Mouse (Mus musculus): ENCODE measurements around the gene Lef1. TPM values are rescaled to one million over a fixed set of nuclear protein-coding genes. Genes with fewer than 3 reads are reported as not detected.

Lef1 gene
- polyA plus RNA-seq (2016; fragmentation: Nextera tagmentation; extraction: Ambion mirVana), result 51.2 and 61.3 TPM in 2 replicates

DNA sequence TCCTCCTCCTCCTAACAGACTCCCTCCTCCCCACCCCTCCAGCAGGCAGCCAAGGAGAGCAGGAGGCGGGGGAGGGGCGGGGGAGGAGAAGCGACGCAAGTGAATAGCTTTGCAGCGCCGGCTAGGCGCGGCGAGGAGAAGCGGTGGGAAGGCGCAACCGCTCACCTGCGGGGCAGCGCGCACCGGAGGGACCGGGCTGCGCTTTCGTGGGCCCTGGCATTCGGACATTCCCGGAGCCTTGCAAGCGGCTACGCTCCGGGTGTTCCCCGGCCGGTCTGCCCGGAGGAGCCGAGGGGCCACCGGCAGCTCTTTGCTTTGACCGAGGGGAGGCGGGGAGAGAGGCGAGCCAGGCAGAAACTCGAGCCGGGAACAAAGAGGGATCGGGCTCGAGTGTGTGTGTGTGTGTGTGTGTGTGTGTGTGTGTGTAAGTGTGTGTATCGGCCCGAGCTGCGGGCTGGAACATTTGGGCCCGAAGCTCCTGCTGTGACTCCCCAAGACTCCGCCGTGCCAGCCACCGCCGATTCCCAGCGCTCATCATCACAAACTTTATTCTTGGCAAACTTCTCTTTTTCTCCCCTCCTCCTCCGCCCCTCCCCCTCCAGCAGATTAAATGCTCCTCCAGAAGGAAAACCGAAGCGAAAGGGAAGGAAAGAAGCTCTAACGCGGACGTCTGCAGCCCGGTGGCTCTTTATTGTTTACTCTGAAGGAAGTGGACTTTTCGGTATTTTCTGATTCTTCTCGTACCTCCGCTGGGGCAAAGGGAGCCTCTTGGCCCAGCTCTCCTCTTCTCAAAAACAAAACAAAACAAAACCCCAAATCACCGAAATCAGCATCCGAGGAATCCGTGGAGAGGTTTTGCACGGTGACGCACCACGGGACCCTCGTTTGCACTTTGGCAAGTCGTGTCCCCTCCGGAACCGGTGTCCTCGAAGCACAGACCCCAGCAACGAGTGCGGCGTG, at the start of gene Lef1:
Lef1 (plus strand) TSS at position 281 of the 960 bp plus-strand sequence.
- peak within 1 kb of the TSS; percentile 85 for H3K4me3 ChIP-seq
- peaks cover 18% of the 10 kb centered on the region for H3K36me3 ChIP-seq (replicated peaks)
- H3K9me3 ChIP-seq, result no peaks in the 10 kb centered on the region
- peak within 1 kb of the TSS; percentile 96 for H3K27ac ChIP-seq (replicated peaks)
- peaks cover 49% of the 10 kb centered on the region for H3K27me3 ChIP-seq (replicated peaks; ENCODE audit: low read depth, poor library complexity, severe bottlenecking)
- WGBS, result under 1% methylated on average over 68 of the region's 69 CpGs
- DNase-seq (ENCODE audit: low spot score), result peak; percentile 91
- peaks cover 82% of the 10 kb centered on the region for H3K4me1 ChIP-seq

DNA sequence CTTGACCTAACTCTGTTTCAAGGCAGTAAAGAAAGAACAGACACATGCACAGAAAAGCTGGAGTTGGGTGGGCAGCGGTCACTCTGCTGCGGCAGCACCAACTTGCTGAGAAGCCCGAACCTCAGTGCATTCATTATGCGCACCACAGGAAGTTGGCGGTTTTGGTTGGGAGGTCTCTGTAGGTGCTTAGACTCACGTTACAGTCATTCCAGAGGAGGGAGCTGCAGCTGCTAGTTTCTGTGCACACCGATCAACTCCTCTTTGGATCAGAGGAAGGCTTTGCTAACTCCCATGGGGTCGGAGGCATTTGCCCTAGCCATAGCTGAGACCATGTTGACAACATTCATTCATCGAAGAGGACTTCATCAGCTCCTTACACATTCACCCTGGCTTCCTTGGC, 45.3 kb upstream of the Lef1 start:
- H3K27ac ChIP-seq (replicated peaks), result no peak overlapping the region
- peaks cover 2% of the 10 kb centered on the region; the same call in 1 of the 2 replicates for H3K27me3 ChIP-seq (replicated peaks; ENCODE audit: low read depth, poor library complexity, severe bottlenecking)
- DNase-seq (ENCODE audit: low spot score), result no peak
- no peaks in the 10 kb centered on the region for H3K9me3 ChIP-seq
- 79% methylated on average over 9 of the region's 9 CpGs for WGBS
- H3K4me1 ChIP-seq, result peaks cover 20% of the 10 kb centered on the region
- no peak overlapping the region for H3K4me3 ChIP-seq
- no peaks in the 10 kb centered on the region for H3K36me3 ChIP-seq (replicated peaks)

DNA sequence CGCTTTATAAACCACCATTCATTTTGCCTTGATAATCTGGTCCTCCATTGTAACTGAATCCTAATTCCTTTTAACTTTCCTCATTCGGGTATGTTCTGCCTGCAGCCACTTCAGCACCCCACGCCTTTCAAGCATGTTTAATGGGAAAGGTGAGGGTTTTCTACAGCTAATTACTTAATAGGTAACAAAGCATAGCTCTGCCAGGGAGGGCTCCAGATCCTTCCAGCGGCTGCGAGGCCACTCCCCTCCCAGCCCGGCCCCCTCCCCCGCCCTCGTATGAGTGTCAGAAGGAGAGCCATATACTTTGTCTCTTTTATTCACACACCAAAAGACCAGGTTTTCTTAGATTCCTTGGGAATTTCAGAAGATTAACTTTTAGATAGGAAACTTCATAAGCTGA, 44.1 kb upstream of the Lef1 start:
- no peaks in the 10 kb centered on the region for H3K36me3 ChIP-seq (replicated peaks)
- H3K4me1 ChIP-seq, result peaks cover 20% of the 10 kb centered on the region
- H3K27me3 ChIP-seq (replicated peaks; ENCODE audit: low read depth, poor library complexity, severe bottlenecking), result peaks cover 5% of the 10 kb centered on the region; the same call in 1 of the 2 replicates
- DNase-seq (ENCODE audit: low spot score), result peak; percentile 44
- H3K9me3 ChIP-seq, result no peaks in the 10 kb centered on the region
- no peak overlapping the region for H3K27ac ChIP-seq (replicated peaks)
- no peak overlapping the region for H3K4me3 ChIP-seq
- 29% methylated on average over 8 of the region's 8 CpGs for WGBS

GRCm38 (mm10) chr3:131068000-131068399, 42.3 kb upstream of the Lef1 start:
- Histone ChIP-seq H3K4me3 (no peak overlapping the region), H3K4me1 (peaks cover 28% of the 10 kb centered on the region), H3K27me3 (replicated peaks; ENCODE audit: low read depth, poor library complexity, severe bottlenecking) (peaks cover 5% of the 10 kb centered on the region; the same call in 1 of the 2 replicates), H3K36me3 (replicated peaks) (no peaks in the 10 kb centered on the region), H3K9me3 (no peaks in the 10 kb centered on the region), H3K27ac (replicated peaks) (no peak overlapping the region)
- DNase-seq (ENCODE audit: low spot score), result no peak
- 85% methylated on average over 5 of the region's 5 CpGs for WGBS

DNA sequence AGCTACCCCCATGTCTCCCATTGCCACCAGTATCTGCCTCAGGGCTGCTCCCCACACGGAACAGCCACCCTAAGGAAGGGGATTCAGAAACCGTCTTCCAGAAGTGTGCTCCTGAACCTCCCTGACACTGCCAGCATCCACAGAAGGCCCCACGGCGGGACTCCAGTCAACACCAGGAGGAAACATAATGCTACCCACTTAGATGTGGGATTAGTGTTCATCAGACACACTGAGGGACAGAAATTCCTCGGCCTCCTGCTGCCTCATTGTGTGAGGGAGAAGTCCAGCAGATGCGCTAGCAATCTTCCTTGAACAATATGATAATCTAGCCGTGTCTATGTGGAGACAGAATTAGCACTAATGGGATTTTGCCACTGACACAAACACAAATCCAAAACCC, 40.1 kb upstream of the Lef1 start:
- H3K4me3 ChIP-seq, result no peak overlapping the region
- H3K4me1 ChIP-seq, result peaks cover 28% of the 10 kb centered on the region
- H3K27ac ChIP-seq (replicated peaks), result no peak overlapping the region
- peaks cover 5% of the 10 kb centered on the region; the same call in 1 of the 2 replicates for H3K27me3 ChIP-seq (replicated peaks; ENCODE audit: low read depth, poor library complexity, severe bottlenecking)
- WGBS, result 51% methylated on average over 7 of the region's 7 CpGs
- no peaks in the 10 kb centered on the region for H3K9me3 ChIP-seq
- DNase-seq (ENCODE audit: low spot score), result no peak
- H3K36me3 ChIP-seq (replicated peaks), result no peaks in the 10 kb centered on the region

GRCm38 (mm10) chr3:131072661-131073060, 37.6 kb upstream of the Lef1 start:
- DNase-seq (ENCODE audit: low spot score), result no peak
- WGBS, result 47% methylated on average over 4 of the region's 4 CpGs
- no peak overlapping the region for H3K27ac ChIP-seq (replicated peaks)
- H3K4me1 ChIP-seq, result peaks cover 9% of the 10 kb centered on the region
- H3K27me3 ChIP-seq (replicated peaks; ENCODE audit: low read depth, poor library complexity, severe bottlenecking), result peaks cover 8% of the 10 kb centered on the region; the same call in 1 of the 2 replicates
- no peak overlapping the region for H3K4me3 ChIP-seq
- H3K9me3 ChIP-seq, result no peaks in the 10 kb centered on the region
- H3K36me3 ChIP-seq (replicated peaks), result no peaks in the 10 kb centered on the region

DNA sequence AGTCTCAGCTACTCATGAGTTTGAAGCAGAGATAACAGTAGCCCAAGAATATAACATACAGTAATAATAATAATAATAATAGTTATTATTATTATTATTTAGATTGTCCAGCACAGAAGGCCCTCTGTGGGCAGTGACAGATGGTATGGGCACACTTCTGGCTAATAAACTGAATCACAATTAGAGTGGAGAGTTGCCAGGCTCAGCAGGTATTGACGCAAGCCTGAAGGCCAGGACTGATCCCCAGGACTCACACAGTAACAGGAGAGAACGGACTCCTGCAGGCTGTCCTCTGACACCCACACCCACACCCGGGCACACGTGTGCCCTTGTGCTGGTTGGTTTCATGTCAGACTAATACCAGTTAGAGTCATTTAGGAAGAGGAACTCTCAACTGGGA, 36.3 kb upstream of the Lef1 start:
- WGBS, result 90% methylated on average over 4 of the region's 4 CpGs

GRCm38 (mm10) chr3:131078041-131078621, 32.1 kb upstream of the Lef1 start:
- no peak for DNase-seq (ENCODE audit: low spot score)
- 83% methylated on average over 6 of the region's 6 CpGs for WGBS

More for the DNA sequence above, 36.3 kb upstream of the Lef1 start:
- Histone ChIP-seq H3K9me3 (no peaks in the 10 kb centered on the region), H3K36me3 (replicated peaks) (no peaks in the 10 kb centered on the region), H3K4me3 (no peak overlapping the region), H3K4me1 (peaks cover 8% of the 10 kb centered on the region), H3K27ac (replicated peaks) (no peak overlapping the region), H3K27me3 (replicated peaks; ENCODE audit: low read depth, poor library complexity, severe bottlenecking) (0 out of 2 replicates have a peak, but pooled peaks cover 8% of the 10 kb centered on the region)
- no peak for DNase-seq (ENCODE audit: low spot score)

GRCm38 (mm10) chr3:131078719-131079118, 31.6 kb upstream of the Lef1 start:
- 82% methylated on average over 5 of the region's 5 CpGs for WGBS
- Histone ChIP-seq H3K27ac (replicated peaks) (no peak overlapping the region), H3K4me3 (no peak overlapping the region), H3K4me1 (0 out of 2 replicates have a peak, but pooled peaks cover 2% of the 10 kb centered on the region), H3K27me3 (replicated peaks; ENCODE audit: low read depth, poor library complexity, severe bottlenecking) (peaks cover 6% of the 10 kb centered on the region), H3K9me3 (no peaks in the 10 kb centered on the region), H3K36me3 (replicated peaks) (no peaks in the 10 kb centered on the region)
- no peak for DNase-seq (ENCODE audit: low spot score)

More at GRCm38 (mm10) chr3:131078041-131078621, 32.1 kb upstream of the Lef1 start:
- Histone ChIP-seq H3K27me3 (replicated peaks; ENCODE audit: low read depth, poor library complexity, severe bottlenecking) (0 out of 2 replicates have a peak, but pooled peaks cover 3% of the 10 kb centered on the region), H3K4me1 (0 out of 2 replicates have a peak, but pooled peaks cover 2% of the 10 kb centered on the region), H3K27ac (replicated peaks) (no peak overlapping the region), H3K4me3 (no peak overlapping the region), H3K36me3 (replicated peaks) (no peaks in the 10 kb centered on the region), H3K9me3 (no peaks in the 10 kb centered on the region)

DNA sequence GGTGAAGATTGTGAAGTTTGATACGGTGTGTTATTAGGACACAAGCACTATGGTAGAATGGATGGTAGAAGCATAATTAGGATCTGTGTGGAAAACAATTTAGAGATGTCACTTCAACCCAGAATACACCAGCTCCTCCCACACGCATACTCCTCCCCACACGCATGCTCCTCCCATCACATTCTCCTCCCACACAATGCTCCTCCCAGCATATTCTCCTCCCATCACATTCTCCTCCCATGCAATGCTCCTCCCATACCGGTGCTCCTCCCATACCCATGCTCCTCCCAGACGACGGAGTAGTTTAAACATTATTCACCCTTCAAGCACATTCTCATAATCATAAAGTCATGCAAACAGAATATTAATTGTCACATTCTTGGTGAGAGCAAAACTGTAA, 26.5 kb upstream of the Lef1 start:
- Histone ChIP-seq H3K4me1 (peaks cover 15% of the 10 kb centered on the region), H3K27me3 (replicated peaks; ENCODE audit: low read depth, poor library complexity, severe bottlenecking) (peaks cover 40% of the 10 kb centered on the region), H3K9me3 (no peaks in the 10 kb centered on the region), H3K36me3 (replicated peaks) (no peaks in the 10 kb centered on the region), H3K4me3 (no peak overlapping the region), H3K27ac (replicated peaks) (no peak overlapping the region)
- no peak for DNase-seq (ENCODE audit: low spot score)
- WGBS, result 57% methylated on average over 6 of the region's 6 CpGs

- Histone ChIP-seq H3K27ac (replicated peaks) (no peak overlapping the region; the same call in 1 of the 2 replicates), H3K9me3 (no peaks in the 10 kb centered on the region), H3K4me3 (peak overlapping the region; percentile 53), H3K36me3 (replicated peaks) (no peaks in the 10 kb centered on the region), H3K27me3 (replicated peaks; ENCODE audit: low read depth, poor library complexity, severe bottlenecking) (peaks cover 40% of the 10 kb centered on the region), H3K4me1 (peaks cover 13% of the 10 kb centered on the region)
- WGBS, result 3% methylated on average over 30 of the region's 30 CpGs
- peak; percentile 63 for DNase-seq (ENCODE audit: low spot score)
Measured at GRCm38 (mm10) chr3:131084718-131085561, 25.3 kb upstream of the Lef1 start.

GRCm38 (mm10) chr3:131085978-131086377, 24.3 kb upstream of the Lef1 start:
- H3K4me1 ChIP-seq, result peaks cover 13% of the 10 kb centered on the region
- 68% methylated on average over 9 of the region's 9 CpGs for WGBS
- DNase-seq (ENCODE audit: low spot score), result no peak
- no peaks in the 10 kb centered on the region for H3K36me3 ChIP-seq (replicated peaks)
- no peak overlapping the region for H3K4me3 ChIP-seq
- no peak overlapping the region for H3K27ac ChIP-seq (replicated peaks)
- peaks cover 40% of the 10 kb centered on the region for H3K27me3 ChIP-seq (replicated peaks; ENCODE audit: low read depth, poor library complexity, severe bottlenecking)
- no peaks in the 10 kb centered on the region for H3K9me3 ChIP-seq
